Mouse (Mus musculus): ENCODE data around the gene Lmbr1.
A peak's percentile ranks its signal among the peaks of the same experiment; 100 is the strongest.

The Lmbr1 gene

GRCm38 (mm10) chr5:29251496-29251873, 126.7 kb downstream of the Lmbr1 start:
- DNase-seq = no peak

- no peak for DNase-seq
These were observed 127.2 kb downstream of the Lmbr1 start for GRCm38 (mm10) chr5:29250795-29251495.

DNA sequence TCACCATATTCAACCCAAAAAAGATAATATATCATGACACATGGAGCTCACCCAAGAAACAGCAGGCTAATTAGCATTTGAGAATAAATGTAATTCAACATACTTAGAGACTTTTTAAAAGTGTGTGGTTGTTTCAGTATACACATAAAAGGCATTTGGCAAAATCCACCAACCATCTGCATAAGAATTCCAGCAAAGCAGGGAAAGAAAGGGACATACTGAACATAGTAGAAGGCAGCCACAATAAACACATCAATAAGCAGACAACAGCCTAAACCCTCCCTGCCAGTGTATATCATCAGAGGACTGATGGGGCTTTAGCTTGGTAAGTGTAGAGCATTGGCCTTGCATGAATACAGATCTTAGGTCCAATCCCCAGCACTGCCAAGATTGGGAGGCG, 133.4 kb downstream of the Lmbr1 start:
- no peak for DNase-seq

GRCm38 (mm10) chr5:29238379-29238778, 139.8 kb downstream of the Lmbr1 start:
- DNase-seq = no peak

GRCm38 (mm10) chr5:29230481-29230880, 147.7 kb downstream of the Lmbr1 start:
- no peak for DNase-seq

- DNase-seq = no peak
These were observed 154.1 kb downstream of the Lmbr1 start for GRCm38 (mm10) chr5:29224089-29224488.

GRCm38 (mm10) chr5:29217997-29218396, 160.2 kb downstream of the Lmbr1 start:
- DNase-seq = no peak

GRCm38 (mm10) chr5:29211980-29212555, 166.1 kb downstream of the Lmbr1 start:
- no peak for DNase-seq

DNA sequence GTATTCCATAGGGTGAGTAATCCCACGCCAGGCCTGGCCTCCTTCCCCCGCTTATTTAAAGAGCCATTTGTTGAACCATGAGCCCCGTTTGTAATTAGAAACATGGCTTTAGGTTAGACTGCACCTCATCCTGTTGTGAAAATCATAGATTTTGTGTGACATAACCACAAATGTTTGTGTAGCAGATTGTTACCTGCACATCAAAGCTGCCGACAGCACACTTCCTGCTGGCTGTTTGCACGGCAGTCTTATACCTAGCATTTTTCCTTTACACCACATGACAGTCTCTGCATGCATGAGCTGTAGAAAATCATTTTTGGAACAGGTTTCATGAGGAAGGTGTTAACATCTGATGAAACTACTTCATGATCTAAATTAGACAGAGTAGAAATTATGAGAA, 172.5 kb downstream of the Lmbr1 start:
- DNase-seq = no peak

GRCm38 (mm10) chr5:29199868-29200267, 178.3 kb downstream of the Lmbr1 start:
- DNase-seq = no peak

- no peak for DNase-seq
These were observed 179.2 kb downstream of the Lmbr1 start for GRCm38 (mm10) chr5:29198960-29199488.

DNA sequence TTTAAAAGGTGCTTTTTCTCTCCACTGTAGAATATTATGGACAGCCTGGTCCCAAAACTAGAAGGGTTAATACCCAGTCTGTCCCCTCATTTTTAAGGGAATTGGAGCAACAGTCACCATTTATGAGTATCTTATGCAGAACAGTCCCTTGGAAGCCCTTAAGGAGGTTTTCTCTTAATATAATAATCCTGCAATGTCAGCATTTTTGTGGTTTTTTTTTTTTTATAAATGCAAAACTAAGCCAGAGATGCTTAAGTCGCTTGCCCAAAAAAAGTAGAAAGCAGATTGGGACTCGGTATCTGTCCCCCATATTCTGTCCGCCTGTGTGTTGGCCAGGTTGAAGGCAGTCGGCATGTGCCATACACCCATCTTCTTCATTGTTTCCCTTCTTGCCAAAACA, 181.0 kb downstream of the Lmbr1 start:
- DNase-seq = no peak

GRCm38 (mm10) chr5:29196264-29196658, 181.9 kb downstream of the Lmbr1 start:
- DNase-seq = peak in 1 of 2 experiments; percentile 1

GRCm38 (mm10) chr5:29195570-29196263, 182.5 kb downstream of the Lmbr1 start, which contains the start of gene Rnf32:
Gene Rnf32, plus strand, starts transcription at chr5:29195992.
- peak; percentile 67 to 71 for DNase-seq

DNA sequence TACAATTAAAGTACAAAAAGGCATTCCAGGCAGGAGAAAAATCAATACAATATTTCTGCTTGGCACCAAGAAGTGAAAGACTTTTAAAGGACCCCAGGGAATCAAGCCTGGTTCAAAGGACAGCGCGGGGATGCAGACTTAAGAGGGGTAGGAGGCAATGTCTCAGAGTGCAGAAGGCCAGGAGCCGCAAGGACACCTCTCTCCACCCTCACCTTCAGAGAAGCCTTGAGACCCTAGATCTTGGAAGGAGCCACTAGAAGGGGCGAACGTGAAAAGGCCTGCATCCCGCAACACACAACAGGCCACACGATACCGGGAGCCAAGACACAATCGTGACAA, 183.0 kb downstream of the Lmbr1 start:
- DNase-seq = no peak

- DNase-seq = no peak
These were observed 191.4 kb downstream of the Lmbr1 start for GRCm38 (mm10) chr5:29186798-29187197.
